Comparison of ENCODE assay signal across 8 mouse cellular contexts in the genomic region with DNA sequence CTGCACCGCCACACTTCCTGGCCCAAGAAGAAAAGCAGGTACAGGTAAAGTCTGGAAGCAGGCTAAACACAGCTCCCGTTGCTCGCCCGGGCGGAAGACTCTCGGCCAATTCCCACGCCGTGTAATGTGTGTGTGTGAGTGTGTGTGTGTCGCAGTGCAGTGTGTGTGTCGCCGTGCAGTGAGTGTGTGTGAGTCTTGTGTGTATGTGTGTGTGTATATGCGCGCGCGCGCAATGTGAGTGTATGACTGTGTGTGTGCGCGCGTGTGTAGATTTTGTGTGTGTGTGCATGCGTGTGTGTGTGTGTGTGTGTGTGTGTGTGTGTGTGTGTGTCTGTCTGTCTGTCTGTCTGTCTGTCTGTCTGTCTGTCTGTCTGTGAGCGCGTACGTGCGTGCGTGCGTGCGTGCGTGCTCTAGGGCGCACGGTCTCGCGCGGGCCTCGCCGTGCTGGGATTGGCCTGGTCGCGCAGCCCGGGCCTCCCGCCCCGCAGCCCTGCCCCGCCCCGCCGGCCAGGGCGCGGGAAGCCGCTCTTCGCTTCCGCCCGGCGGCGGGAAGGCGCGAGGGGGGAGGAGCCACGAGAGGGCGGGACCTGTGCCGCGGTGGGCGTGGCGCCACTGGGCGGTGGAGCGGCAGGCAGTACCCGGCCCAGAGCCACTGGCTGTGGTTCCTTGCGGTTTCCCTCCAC.
DNase-seq lines count a peak whose midpoint lies in the region; ATAC-seq and TF ChIP-seq lines count a peak whose summit lies in the region.

No protein-coding gene starts in this region.

- H3K36me3 ChIP-seq in C2C12 (ENCODE audit: control insufficient read depth, insufficient read depth): no peaks in the 10 kb centered on the region
- no peaks in the 10 kb centered on the region for H3K36me3 ChIP-seq in forebrain, embryonic 10.5 days (replicated peaks)
- H3K36me3 ChIP-seq in heart, embryonic 14.5 days (ENCODE audit: control insufficient read depth, insufficient read depth, low read length): no peaks in the 10 kb centered on the region
- H3K36me3 ChIP-seq in liver, embryonic 14.5 days (replicated peaks; ENCODE audit: control insufficient read depth, insufficient read depth, low read depth): no peaks in the 10 kb centered on the region
- H3K36me3 ChIP-seq in neural tube, embryonic 12.5 days: no peaks in the 10 kb centered on the region
- H3K36me3 ChIP-seq in stomach, postnatal 0 days (ENCODE audit: control insufficient read depth, insufficient read depth, low read length): no peaks in the 10 kb centered on the region

- H3K9ac ChIP-seq in heart, embryonic 14.5 days (ENCODE audit: low read length): peak overlapping the region; percentile 100
- no peak overlapping the region; the same call in 1 of the 2 replicates for H3K9ac ChIP-seq in liver, embryonic 14.5 days (replicated peaks)
- H3K9ac ChIP-seq in neural tube, embryonic 12.5 days: peak overlapping the region; percentile 70
- H3K9ac ChIP-seq in stomach, postnatal 0 days (ENCODE audit: low read length): peak overlapping the region; percentile 63

- ATAC-seq in heart, embryonic 14.5 days (ENCODE audit: insufficient number of reproducible peaks, insufficient read depth, low FRiP score, low read depth): peak; percentile 95
- peak; percentile 98 for ATAC-seq in liver, embryonic 14.5 days (ENCODE audit: insufficient read depth)
- peak; percentile 96 for ATAC-seq in neural tube, embryonic 12.5 days (ENCODE audit: low FRiP score, low read depth)
- ATAC-seq in stomach, postnatal 0 days (ENCODE audit: low FRiP score, low TSS enrichment): peak; percentile 99

- under 1% methylated on average over 36 of the region's 63 CpGs for WGBS in forebrain, embryonic 10.5 days
- 1% methylated on average over 45 of the region's 63 CpGs for WGBS in heart, embryonic 14.5 days
- WGBS in liver, embryonic 14.5 days (ENCODE audit: insufficient replicate concordance): under 1% methylated on average over 56 of the region's 63 CpGs
- WGBS in neural tube, embryonic 12.5 days: 1% methylated on average over 56 of the region's 63 CpGs
- WGBS in stomach, postnatal 0 days: under 1% methylated on average over 45 of the region's 63 CpGs

- peak; percentile 90 for DNase-seq in forebrain, embryonic 10.5 days (ENCODE audit: extremely low spot score, low spot score)
- DNase-seq in kidney, postnatal 14 days: peak; percentile 98
- peak; percentile 55 to 62 (median 59) for DNase-seq in liver, embryonic 14.5 days (ENCODE audit: low read depth in 3 of 3, low spot score in 3 of 3)
- peak; percentile 98 for DNase-seq in stomach, postnatal 0 days (ENCODE audit: low spot score)

- no peaks in the 10 kb centered on the region for H3K79me3 ChIP-seq in C2C12 (ENCODE audit: low read depth)

- H3K79me2 ChIP-seq in C2C12 (ENCODE audit: control insufficient read depth, insufficient read depth): no peaks in the 10 kb centered on the region

- no peaks in the 10 kb centered on the region for H3K9me3 ChIP-seq in forebrain, embryonic 10.5 days
- no peaks in the 10 kb centered on the region for H3K9me3 ChIP-seq in heart, embryonic 14.5 days (ENCODE audit: control insufficient read depth, low read length)
- no peaks in the 10 kb centered on the region for H3K9me3 ChIP-seq in liver, embryonic 14.5 days (ENCODE audit: control insufficient read depth, low read length)
- H3K9me3 ChIP-seq in neural tube, embryonic 12.5 days: no peaks in the 10 kb centered on the region
- no peaks in the 10 kb centered on the region for H3K9me3 ChIP-seq in stomach, postnatal 0 days (ENCODE audit: control insufficient read depth, low read length)

- peak overlapping the region; percentile 52 for H3ac ChIP-seq in C2C12 (ENCODE audit: control insufficient read depth, insufficient read length, low read depth)

- no peaks in the 10 kb centered on the region for H3K27me3 ChIP-seq in C2C12 (ENCODE audit: control insufficient read depth, insufficient read depth, insufficient read length)
- H3K27me3 ChIP-seq in forebrain, embryonic 10.5 days (ENCODE audit: poor library complexity, severe bottlenecking): peaks cover 10% of the 10 kb centered on the region; the same call in 1 of the 2 replicates
- H3K27me3 ChIP-seq in heart, embryonic 14.5 days (ENCODE audit: control insufficient read depth, insufficient read depth, low read length): no peaks in the 10 kb centered on the region
- H3K27me3 ChIP-seq in liver, embryonic 14.5 days (ENCODE audit: control insufficient read depth, insufficient read depth, low read length): peaks cover 53% of the 10 kb centered on the region
- H3K27me3 ChIP-seq in neural tube, embryonic 12.5 days (replicated peaks): no peaks in the 10 kb centered on the region
- no peaks in the 10 kb centered on the region for H3K27me3 ChIP-seq in stomach, postnatal 0 days (ENCODE audit: control insufficient read depth, insufficient read depth, low read length)

- H3K4me2 ChIP-seq in heart, embryonic 14.5 days (ENCODE audit: low read length): peak overlapping the region; percentile 97
- H3K4me2 ChIP-seq in liver, embryonic 14.5 days (ENCODE audit: low read depth): peak overlapping the region; percentile 73
- peak overlapping the region; percentile 92 for H3K4me2 ChIP-seq in neural tube, embryonic 12.5 days (replicated peaks)
- H3K4me2 ChIP-seq in stomach, postnatal 0 days (replicated peaks; ENCODE audit: low read depth): peak overlapping the region; percentile 77

- H3K4me3 ChIP-seq in C2C12 (ENCODE audit: insufficient read depth, poor library complexity, severe bottlenecking): peak overlapping the region; percentile 21
- peak overlapping the region; percentile 69 for H3K4me3 ChIP-seq in brown adipose tissue, adult 24 weeks (ENCODE audit: insufficient read depth, low read depth, low read length)
- peak overlapping the region; percentile 83 for H3K4me3 ChIP-seq in forebrain, embryonic 10.5 days
- peak overlapping the region; percentile 51 to 55 for H3K4me3 ChIP-seq in heart, embryonic 14.5 days (ENCODE audit: control insufficient read depth in 1 of 2, insufficient read depth in 1 of 2, low read depth in 1 of 2, low read length in 2 of 2)
- peak overlapping the region; percentile 42 to 53 for H3K4me3 ChIP-seq in liver, embryonic 14.5 days (ENCODE audit: insufficient read depth in 1 of 2, low read depth in 2 of 2, low read length in 2 of 2)
- peak overlapping the region; percentile 43 for H3K4me3 ChIP-seq in neural tube, embryonic 12.5 days
- H3K4me3 ChIP-seq in stomach, postnatal 0 days (ENCODE audit: low read depth, low read length): peak overlapping the region; percentile 51

- H3K27ac ChIP-seq in brown adipose tissue, adult 24 weeks (replicated peaks; ENCODE audit: low read depth, low read length): peak overlapping the region; percentile 82
- peak overlapping the region; percentile 99 for H3K27ac ChIP-seq in forebrain, embryonic 10.5 days
- peak overlapping the region; percentile 91 to 100 for H3K27ac ChIP-seq in heart, embryonic 14.5 days (replicated peaks in 1 of 2; ENCODE audit: control insufficient read depth in 1 of 2, insufficient read depth in 1 of 2, low read depth in 2 of 2, low read length in 2 of 2)
- no peak overlapping the region; the same call in 1 of the 2 replicates for H3K27ac ChIP-seq in liver, embryonic 14.5 days
- peak overlapping the region; percentile 75 for H3K27ac ChIP-seq in neural tube, embryonic 12.5 days
- peak overlapping the region; percentile 93 for H3K27ac ChIP-seq in stomach, postnatal 0 days (replicated peaks)

- TF ChIP-seq EP300 in liver, embryonic 14.5 days (IDR thresholded peaks at IDR 0.05; ENCODE audit: low read depth): no peak
- no peak for TF ChIP-seq EP300 in stomach, postnatal 0 days (optimal IDR thresholded peaks at IDR 0.05)

- no peaks in the 10 kb centered on the region; the same call in 1 of the 2 replicates for H3K4me1 ChIP-seq in brown adipose tissue, adult 24 weeks (ENCODE audit: control insufficient read depth, insufficient read depth, insufficient read length, low read length)
- H3K4me1 ChIP-seq in forebrain, embryonic 10.5 days: peaks cover 70% of the 10 kb centered on the region
- H3K4me1 ChIP-seq in heart, embryonic 14.5 days (ENCODE audit: control insufficient read depth in 2 of 2, insufficient read depth in 2 of 2, low read length in 2 of 2): peaks cover 0 to 34% of the 10 kb centered on the region in 2 experiments
- H3K4me1 ChIP-seq in liver, embryonic 14.5 days (replicated peaks; ENCODE audit: control insufficient read depth in 2 of 2, insufficient read depth in 2 of 2, low read length in 1 of 2): peaks cover 0 to 9% of the 10 kb centered on the region in 2 experiments; a peak in 2 of 4 replicates
- peaks cover 28% of the 10 kb centered on the region for H3K4me1 ChIP-seq in neural tube, embryonic 12.5 days
- H3K4me1 ChIP-seq in stomach, postnatal 0 days (replicated peaks; ENCODE audit: control insufficient read depth, insufficient read depth): 0 out of 2 replicates have a peak, but pooled peaks cover 2% of the 10 kb centered on the region

- TF ChIP-seq CTCF in C2C12 (IDR thresholded peaks at IDR 0.05; ENCODE audit: control insufficient read depth, insufficient read depth, insufficient read length): no peak
- no peak for TF ChIP-seq CTCF in liver, embryonic 14.5 days (IDR thresholded peaks at IDR 0.05; ENCODE audit: low read depth)
- peak; percentile 36; the same call in 1 of the 2 replicates for TF ChIP-seq CTCF in stomach, postnatal 0 days (IDR thresholded peaks at IDR 0.05; ENCODE audit: low read depth)

TF ChIP-seq in C2C12, 6 proteins besides CTCF, POLR2A, EP300 and RAD21:
- no peak for TF ChIP-seq MYOG (IDR thresholded peaks at IDR 0.05; ENCODE audit: control insufficient read depth, extremely low read depth, insufficient read length)
- peak; percentile 99 for TF ChIP-seq MAX (IDR thresholded peaks at IDR 0.05)
- TF ChIP-seq FOSL1 (IDR thresholded peaks at IDR 0.05; ENCODE audit: insufficient read depth, low read length, poor library complexity, severe bottlenecking): no peak
- TF ChIP-seq CEBPB (IDR thresholded peaks at IDR 0.05; ENCODE audit: low read depth): no peak

Comparison
In these comparisons a context has a peak if more than half of its experiments do, and no peak if none do; other contexts are left out.
1. H3K4me3 ChIP-seq: peak in every context shown above with its lines; median percentile 83 in forebrain, embryonic 10.5 days; 69 in brown adipose tissue, adult 24 weeks; 53 in heart, embryonic 14.5 days; 51 in stomach, postnatal 0 days; 48 in liver, embryonic 14.5 days; 43 in neural tube, embryonic 12.5 days; 21 in C2C12.